Mouse (Mus musculus): ENCODE data around the gene Tacr2. TPM values are rescaled to one million over a fixed set of nuclear protein-coding genes. Genes with fewer than 3 reads are reported as not detected.

Gene Tacr2
- polyA plus RNA-seq, 1 experiment from 2014 or later, result 0.32 TPM

DNA sequence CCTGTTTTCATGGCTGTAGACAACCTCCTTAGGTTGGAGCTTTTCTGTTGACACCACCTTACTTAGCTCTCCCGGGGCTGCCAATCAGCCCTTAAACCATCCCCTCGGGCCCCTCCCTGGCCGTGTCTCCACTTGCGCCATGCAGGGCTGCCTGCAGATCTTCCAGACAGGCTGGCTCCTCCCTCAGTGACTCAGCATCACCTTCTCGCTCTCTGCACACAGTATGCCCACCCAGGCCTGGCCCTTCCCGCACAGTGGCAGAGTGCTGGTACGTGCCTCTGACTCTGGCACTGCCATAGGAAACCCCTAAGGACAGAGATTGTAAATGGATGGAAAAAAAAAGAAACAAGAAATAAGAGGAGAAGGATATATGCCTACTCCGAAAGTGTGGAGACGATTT lies 30.5 kb downstream of the Tacr2 start:
- no peak overlapping the region for H3K9ac ChIP-seq (replicated peaks; ENCODE audit: low read depth)
- H3K27ac ChIP-seq (ENCODE audit: low read length), result no peak overlapping the region
- H3K27me3 ChIP-seq (replicated peaks; ENCODE audit: insufficient read depth, low read length), result no peaks in the 10 kb centered on the region
- 61% methylated on average over 9 of the region's 9 CpGs for WGBS
- H3K9me3 ChIP-seq (ENCODE audit: low read length), result no peaks in the 10 kb centered on the region
- peaks cover 6% of the 10 kb centered on the region for H3K36me3 ChIP-seq (ENCODE audit: insufficient read depth, low read length)
- no peaks in the 10 kb centered on the region for H3K4me1 ChIP-seq (ENCODE audit: insufficient read depth, low read depth, low read length)
- DNase-seq (ENCODE audit: low spot score) (no peak), ATAC-seq (no peak)
- TF ChIP-seq EP300 (IDR thresholded peaks at IDR 0.05), result no peak
- no peak for TF ChIP-seq CTCF (IDR thresholded peaks at IDR 0.05)
- H3K4me3 ChIP-seq (ENCODE audit: low read depth, low read length), result no peak overlapping the region
- no peak overlapping the region for H3K4me2 ChIP-seq (replicated peaks; ENCODE audit: low read depth, low read length)

DNA sequence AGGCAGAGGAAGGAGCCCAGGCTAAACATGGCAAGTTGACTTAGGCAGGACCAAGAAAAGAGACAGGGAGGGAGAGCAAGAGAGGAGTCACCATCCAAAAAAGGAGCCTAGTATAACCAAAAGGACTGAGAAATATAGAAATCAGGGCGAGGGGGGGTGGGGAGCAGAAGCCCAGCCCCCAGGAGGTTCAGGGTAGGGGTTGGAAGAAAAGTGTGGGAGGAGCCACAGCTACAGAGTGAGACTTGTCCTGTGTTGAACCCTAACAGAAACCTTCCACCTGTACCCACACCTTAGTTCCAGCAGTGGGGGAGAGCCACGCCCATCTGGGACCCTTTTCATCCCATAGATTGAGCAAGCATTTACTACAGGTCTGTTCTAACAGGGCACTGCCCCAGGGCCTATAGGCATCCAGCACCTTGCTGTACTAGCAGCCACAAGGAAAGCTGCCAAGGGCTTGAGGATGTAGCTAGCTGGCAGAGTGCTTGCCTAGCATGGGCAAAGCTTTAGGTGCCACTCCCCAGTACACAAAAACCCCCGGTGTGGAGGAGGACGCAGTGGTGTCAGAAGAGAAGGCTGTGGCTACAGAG lies 31.1 kb downstream of the Tacr2 start:
- TF ChIP-seq CTCF (IDR thresholded peaks at IDR 0.05) (no peak), EP300 (IDR thresholded peaks at IDR 0.05) (no peak)
- no peak overlapping the region for H3K27ac ChIP-seq (ENCODE audit: low read length)
- H3K36me3 ChIP-seq (ENCODE audit: insufficient read depth, low read length), result peaks cover 6% of the 10 kb centered on the region

DNA sequence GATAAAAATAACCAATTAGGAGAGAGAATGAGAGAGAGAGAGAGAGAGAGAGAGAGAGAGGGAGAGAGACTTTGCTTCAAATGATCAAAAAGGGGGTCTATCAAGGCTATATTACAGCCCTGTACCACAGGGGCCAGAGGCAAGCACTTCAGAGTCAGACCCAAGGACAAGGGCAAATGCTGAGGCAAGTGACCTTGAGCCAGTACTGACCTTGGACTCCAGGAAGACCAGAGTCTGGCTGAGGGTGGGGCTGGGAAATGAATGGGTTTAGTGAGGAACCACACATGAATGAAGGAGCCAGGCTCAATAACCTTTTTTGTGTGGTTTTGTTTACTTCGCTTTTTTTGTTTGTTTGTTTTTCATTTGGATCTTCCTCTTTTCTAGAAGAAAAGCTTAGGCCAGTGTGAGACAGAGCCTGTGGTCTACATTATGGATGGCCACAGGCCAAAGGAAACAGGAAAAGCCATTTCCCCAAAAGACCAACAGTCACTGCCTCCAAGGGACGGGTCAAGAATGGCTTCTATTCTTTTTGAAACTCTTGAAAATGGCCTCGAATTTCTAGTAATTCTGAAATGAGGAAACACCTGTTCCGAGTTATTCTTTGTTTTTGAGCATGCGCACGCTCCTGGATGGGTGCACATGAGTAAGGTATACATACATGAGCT lies 35.4 kb downstream of the Tacr2 start:
- Histone ChIP-seq H3K4me3 (ENCODE audit: low read depth, low read length) (no peak overlapping the region), H3K4me2 (replicated peaks; ENCODE audit: low read depth, low read length) (no peak overlapping the region), H3K36me3 (ENCODE audit: insufficient read depth, low read length) (no peaks in the 10 kb centered on the region; the same call in 1 of the 2 replicates), H3K27me3 (replicated peaks; ENCODE audit: insufficient read depth, low read length) (no peaks in the 10 kb centered on the region), H3K9ac (replicated peaks; ENCODE audit: low read depth) (no peak overlapping the region), H3K4me1 (ENCODE audit: insufficient read depth, low read depth, low read length) (no peaks in the 10 kb centered on the region), H3K27ac (ENCODE audit: low read length) (no peak overlapping the region), H3K9me3 (ENCODE audit: low read length) (no peaks in the 10 kb centered on the region)
- DNase-seq (ENCODE audit: low spot score) (peak; percentile 47), ATAC-seq (0 out of 2 replicates have a peak, but pooled peaks have one; percentile 43)
- 50% methylated on average over 6 of the region's 6 CpGs for WGBS
- no peak for TF ChIP-seq EP300 (IDR thresholded peaks at IDR 0.05)
- no peak for TF ChIP-seq CTCF (IDR thresholded peaks at IDR 0.05)

More for the DNA sequence above, 31.1 kb downstream of the Tacr2 start:
- no peak overlapping the region for H3K4me3 ChIP-seq (ENCODE audit: low read depth, low read length)
- no peak overlapping the region for H3K4me2 ChIP-seq (replicated peaks; ENCODE audit: low read depth, low read length)
- no peaks in the 10 kb centered on the region for H3K27me3 ChIP-seq (replicated peaks; ENCODE audit: insufficient read depth, low read length)
- WGBS, result 84% methylated on average over 4 of the region's 4 CpGs
- no peaks in the 10 kb centered on the region for H3K4me1 ChIP-seq (ENCODE audit: insufficient read depth, low read depth, low read length)
- H3K9me3 ChIP-seq (ENCODE audit: low read length), result no peaks in the 10 kb centered on the region
- ATAC-seq (no peak), DNase-seq (ENCODE audit: low spot score) (no peak)
- no peak overlapping the region for H3K9ac ChIP-seq (replicated peaks; ENCODE audit: low read depth)

DNA sequence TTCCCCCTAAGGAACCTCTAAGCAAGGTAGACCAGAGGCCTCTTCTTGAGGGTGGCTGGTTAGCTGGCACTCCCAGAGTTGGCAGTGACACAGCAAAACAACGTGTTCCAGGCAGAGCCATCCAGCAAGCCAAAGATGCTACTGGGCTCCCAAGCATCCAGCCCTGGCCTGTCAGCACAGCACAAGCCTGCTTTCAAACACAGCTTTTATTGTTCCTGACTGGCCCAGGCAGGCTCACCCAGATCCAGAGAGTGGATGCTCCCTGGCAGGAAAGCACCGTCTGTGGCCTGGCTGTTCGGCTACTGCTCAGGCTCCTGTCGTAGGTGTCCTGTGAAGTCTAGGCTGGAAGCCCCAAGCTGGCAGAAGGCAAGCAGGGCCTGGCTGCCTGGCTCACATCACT lies 41.9 kb downstream of the Tacr2 start:
- H3K4me3 ChIP-seq (ENCODE audit: low read depth, low read length), result no peak overlapping the region
- no peak for ATAC-seq
- no peaks in the 10 kb centered on the region for H3K4me1 ChIP-seq (ENCODE audit: insufficient read depth, low read depth, low read length)
- no peak overlapping the region for H3K4me2 ChIP-seq (replicated peaks; ENCODE audit: low read depth, low read length)
- TF ChIP-seq CTCF (IDR thresholded peaks at IDR 0.05) (no peak), EP300 (IDR thresholded peaks at IDR 0.05) (no peak)
- H3K9me3 ChIP-seq (ENCODE audit: low read length), result no peaks in the 10 kb centered on the region
- H3K27ac ChIP-seq (ENCODE audit: low read length), result no peak overlapping the region
- no peak overlapping the region for H3K9ac ChIP-seq (replicated peaks; ENCODE audit: low read depth)
- WGBS, result 85% methylated on average over 4 of the region's 4 CpGs
- 0 out of 2 replicates have a peak, but pooled peaks cover 3% of the 10 kb centered on the region for H3K36me3 ChIP-seq (ENCODE audit: insufficient read depth, low read length)
- H3K27me3 ChIP-seq (replicated peaks; ENCODE audit: insufficient read depth, low read length), result no peaks in the 10 kb centered on the region
- DNase-seq (ENCODE audit: low spot score), result no peak

DNA sequence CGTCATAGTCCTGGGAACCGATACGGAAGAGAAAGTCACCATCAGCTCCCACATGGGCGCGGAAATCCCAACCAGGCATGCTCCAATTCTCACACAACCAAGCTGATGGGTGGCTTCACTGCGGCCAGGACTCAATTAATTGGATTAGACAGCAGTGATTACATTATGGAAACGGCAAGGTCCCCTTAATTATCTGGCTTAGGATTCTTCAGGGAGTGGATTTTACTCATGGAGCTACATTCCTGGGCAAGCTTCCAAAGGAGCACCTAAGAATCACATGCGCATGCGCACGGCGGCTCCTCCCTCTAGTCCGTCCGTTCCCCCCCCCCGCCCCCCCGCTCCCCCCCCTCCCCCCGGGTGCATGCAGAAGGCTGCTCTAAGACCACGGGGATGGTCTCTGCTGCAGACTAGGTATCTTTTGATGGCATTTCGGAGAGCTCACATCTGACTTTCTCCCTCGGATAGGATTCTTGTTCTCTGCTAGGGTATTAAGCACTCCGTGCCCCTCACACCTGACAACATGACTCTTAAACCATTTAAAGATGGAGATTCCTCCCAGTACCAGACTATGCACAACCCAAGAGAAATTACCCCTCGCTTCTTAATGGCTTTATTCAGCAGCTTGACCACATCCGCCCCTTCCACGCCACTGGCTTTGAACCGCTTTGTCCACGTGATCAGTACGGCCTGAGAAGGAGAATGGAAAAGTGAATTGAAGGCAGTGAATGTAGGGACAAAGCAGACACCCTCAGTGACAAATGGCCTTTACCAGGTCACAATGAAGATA lies 44.0 kb downstream of the Tacr2 start:
- Histone ChIP-seq H3K27me3 (replicated peaks; ENCODE audit: insufficient read depth, low read length) (no peaks in the 10 kb centered on the region), H3K4me1 (ENCODE audit: insufficient read depth, low read depth, low read length) (no peaks in the 10 kb centered on the region), H3K36me3 (ENCODE audit: insufficient read depth, low read length) (0 out of 2 replicates have a peak, but pooled peaks cover 3% of the 10 kb centered on the region), H3K27ac (ENCODE audit: low read length) (no peak overlapping the region), H3K4me3 (ENCODE audit: low read depth, low read length) (no peak overlapping the region), H3K4me2 (replicated peaks; ENCODE audit: low read depth, low read length) (no peak overlapping the region), H3K9me3 (ENCODE audit: low read length) (no peaks in the 10 kb centered on the region), H3K9ac (replicated peaks; ENCODE audit: low read depth) (no peak overlapping the region)
- DNase-seq (ENCODE audit: low spot score) (no peak), ATAC-seq (no peak)
- no peak for TF ChIP-seq CTCF (IDR thresholded peaks at IDR 0.05)
- TF ChIP-seq EP300 (IDR thresholded peaks at IDR 0.05), result no peak
- WGBS, result 71% methylated on average over 22 of the region's 26 CpGs

Data from lung, postnatal 0 days (tissue).